ENCODE assay signal across 8 mouse cellular contexts in genomic region chr2:127961154-127961553, GRCm38 (mm10).
DNase-seq lines count a peak whose midpoint lies in the region; TF ChIP-seq lines count a peak whose summit lies in the region.

No protein-coding gene starts in this region.

- H3K27me3 ChIP-seq in C2C12 (ENCODE audit: control insufficient read depth, insufficient read depth, insufficient read length), result no peaks in the 10 kb centered on the region

- DNase-seq in adrenal gland, postnatal 10 days, result peak; percentile 71
- no peak for DNase-seq in adrenal gland, adult 18-20 months (ENCODE audit: low spot score in 2 of 2)
- DNase-seq in frontal cortex, postnatal 14 days (ENCODE audit: low spot score in 2 of 2), result peak; percentile 21 to 26
- peak; percentile 51 for DNase-seq in layer of hippocampus, adult 9-11 months
- DNase-seq in retina, postnatal 7 days (ENCODE audit: low read depth, low spot score), result peak; percentile 31
- no peak for DNase-seq in thymus, postnatal 4 days
- no peak for DNase-seq in B cell, adult 2 months

- no peak overlapping the region for H3ac ChIP-seq in C2C12 (ENCODE audit: control insufficient read depth, insufficient read length, low read depth)

- no peak for TF ChIP-seq CTCF in C2C12 (IDR thresholded peaks at IDR 0.05; ENCODE audit: control insufficient read depth, insufficient read depth, insufficient read length)

- H3K79me2 ChIP-seq in C2C12 (ENCODE audit: control insufficient read depth, insufficient read depth), result no peaks in the 10 kb centered on the region

- H3K79me3 ChIP-seq in C2C12 (ENCODE audit: low read depth), result no peaks in the 10 kb centered on the region

- H3K36me3 ChIP-seq in C2C12 (ENCODE audit: control insufficient read depth, insufficient read depth), result no peaks in the 10 kb centered on the region

- H3K4me3 ChIP-seq in C2C12 (ENCODE audit: insufficient read depth, poor library complexity, severe bottlenecking), result no peak overlapping the region

TF ChIP-seq in C2C12, 6 proteins besides CTCF, POLR2A, EP300 and RAD21:
- no peak for TF ChIP-seq FOSL1 (IDR thresholded peaks at IDR 0.05; ENCODE audit: insufficient read depth, low read length, poor library complexity, severe bottlenecking)
- peak; percentile 57 for TF ChIP-seq MYOD1 (IDR thresholded peaks at IDR 0.05; ENCODE audit: control insufficient read depth, insufficient read length, low read depth)

Comparison
In these comparisons a context has a peak if more than half of its experiments do, and no peak if none do; other contexts are left out.
1. DNase-seq: peak in adrenal gland, postnatal 10 days (single experiment), frontal cortex, postnatal 14 days (2 of 2), layer of hippocampus, adult 9-11 months (single experiment) and retina, postnatal 7 days (single experiment); none in adrenal gland, adult 18-20 months (0 of 2), thymus, postnatal 4 days (single experiment) and B cell, adult 2 months (0 of 2).